Mouse (Mus musculus): ENCODE measurements around the gene 1700057G04Rik.
"Not testable (repeated sequence)": the region's sequence is repeated elsewhere in the genome, so short reads cannot be mapped to it uniquely, and the experiment has no call there.

Gene 1700057G04Rik

GRCm38 (mm10) chr9:92305075-92305474, 4.1 kb upstream of the 1700057G04Rik start:
- no peak for DNase-seq (ENCODE audit: low spot score in 2 of 2)

GRCm38 (mm10) chr9:92305620-92306220, 3.5 kb upstream of the 1700057G04Rik start:
- DNase-seq (ENCODE audit: low spot score in 2 of 2), result no peak

GRCm38 (mm10) chr9:92316791-92317190, 7.6 kb downstream of the 1700057G04Rik start:
- DNase-seq (ENCODE audit: low spot score in 2 of 2), result no peak

GRCm38 (mm10) chr9:92325936-92326335, 16.8 kb downstream of the 1700057G04Rik start:
- DNase-seq (ENCODE audit: low spot score in 2 of 2), result not testable (repeated sequence)

GRCm38 (mm10) chr9:92326813-92327212, 17.6 kb downstream of the 1700057G04Rik start:
- no peak for DNase-seq (ENCODE audit: low spot score in 2 of 2)

- DNase-seq (ENCODE audit: low spot score in 2 of 2), result no peak
Observed at GRCm38 (mm10) chr9:92331383-92331782, 22.2 kb downstream of the 1700057G04Rik start.

- DNase-seq (ENCODE audit: low spot score in 2 of 2), result no peak
Observed at GRCm38 (mm10) chr9:92334845-92335244, 25.7 kb downstream of the 1700057G04Rik start.

GRCm38 (mm10) chr9:92335277-92335818, 26.2 kb downstream of the 1700057G04Rik start:
- DNase-seq (ENCODE audit: low spot score in 2 of 2), result no peak

- no peak for DNase-seq (ENCODE audit: low spot score in 2 of 2)
Observed at GRCm38 (mm10) chr9:92337063-92337462, 27.9 kb downstream of the 1700057G04Rik start.

- no peak for DNase-seq (ENCODE audit: low spot score in 2 of 2)
Observed at GRCm38 (mm10) chr9:92337661-92338060, 28.5 kb downstream of the 1700057G04Rik start.

- DNase-seq (ENCODE audit: low spot score in 2 of 2), result no peak
Observed at GRCm38 (mm10) chr9:92338954-92339353, 29.8 kb downstream of the 1700057G04Rik start.

GRCm38 (mm10) chr9:92351924-92352323, 42.7 kb downstream of the 1700057G04Rik start:
- DNase-seq (ENCODE audit: low spot score in 2 of 2), result no peak

- no peak for DNase-seq (ENCODE audit: low spot score in 2 of 2)
Observed at GRCm38 (mm10) chr9:92353306-92353705, 44.1 kb downstream of the 1700057G04Rik start.

GRCm38 (mm10) chr9:92360691-92361310, 51.6 kb downstream of the 1700057G04Rik start:
- no peak for DNase-seq (ENCODE audit: low spot score in 2 of 2)

- DNase-seq (ENCODE audit: low spot score in 2 of 2), result no peak
Observed at GRCm38 (mm10) chr9:92363478-92363877, 54.3 kb downstream of the 1700057G04Rik start.

GRCm38 (mm10) chr9:92368920-92369319, 59.7 kb downstream of the 1700057G04Rik start:
- DNase-seq (ENCODE audit: low spot score in 2 of 2), result no peak

- DNase-seq (ENCODE audit: low spot score in 2 of 2), result no peak
Observed at GRCm38 (mm10) chr9:92373896-92374295, 64.7 kb downstream of the 1700057G04Rik start.

GRCm38 (mm10) chr9:92374705-92375199, 65.6 kb downstream of the 1700057G04Rik start:
- no peak for DNase-seq (ENCODE audit: low spot score in 2 of 2)

- DNase-seq (ENCODE audit: low spot score in 2 of 2), result no peak
Observed at GRCm38 (mm10) chr9:92375378-92375777, 66.2 kb downstream of the 1700057G04Rik start.

GRCm38 (mm10) chr9:92377967-92378366, 68.8 kb downstream of the 1700057G04Rik start:
- no peak for DNase-seq (ENCODE audit: low spot score in 2 of 2)

GRCm38 (mm10) chr9:92379240-92379639, 70.1 kb downstream of the 1700057G04Rik start:
- no peak for DNase-seq (ENCODE audit: low spot score in 2 of 2)

GRCm38 (mm10) chr9:92383415-92383814, 74.2 kb downstream of the 1700057G04Rik start:
- DNase-seq (ENCODE audit: low spot score in 2 of 2), result no peak

- no peak for DNase-seq (ENCODE audit: low spot score in 2 of 2)
Observed at GRCm38 (mm10) chr9:92384401-92384800, 75.2 kb downstream of the 1700057G04Rik start.
